Mouse (Mus musculus) testis, adult 2 months (tissue): ENCODE data around the gene Mfsd4b3. TPM values are rescaled to one million over a fixed set of nuclear protein-coding genes. Genes with fewer than 3 reads are reported as not detected.
A peak's percentile ranks its signal among the peaks of the same experiment; 100 is the strongest.
"Not testable (repeated sequence)": the region's sequence is repeated elsewhere in the genome, so short reads cannot be mapped to it uniquely, and the experiment has no call there.

Experiments
- H3K27ac ChIP-seq: fragments of 200-500 bp; 2 replicates; pipeline ENCODE4 v1.5.1; 2012; ENCODE audit warnings: low read depth, low read length; ENCODE audit not compliant: control insufficient read depth, insufficient read depth
- H3K27me3 ChIP-seq: fragments of 200-500 bp; 2 replicates; pipeline ENCODE4 v1.6.1; 2012; ENCODE audit warnings: mild to moderate bottlenecking, low read length, moderate library complexity; ENCODE audit not compliant: control insufficient read depth, insufficient read depth
- H3K36me3 ChIP-seq: fragments of 200-500 bp; 2 replicates; pipeline ENCODE4 v1.6.1; 2012; ENCODE audit warnings: mild to moderate bottlenecking, low read length; ENCODE audit not compliant: control insufficient read depth, insufficient read depth
- H3K4me1 ChIP-seq: fragments of 200-500 bp; 2 replicates; pipeline ENCODE4 v1.6.1; 2012; ENCODE audit warnings: low read length; ENCODE audit not compliant: control insufficient read depth, insufficient read depth
- H3K4me3 ChIP-seq: fragments of 200-500 bp; 2 replicates; pipeline ENCODE4 v1.5.1; 2012; ENCODE audit warnings: low read depth, mild to moderate bottlenecking, low read length, moderate library complexity, mixed read lengths; ENCODE audit not compliant: control insufficient read depth
- CTCF ChIP-seq: fragments of 200-500 bp; IDR thresholded peaks from 2 replicates; pipeline ENCODE4 v1.5.1; 2012; ENCODE audit warnings: low read depth, mild to moderate bottlenecking, inconsistent platforms, low read length, moderate library complexity; ENCODE audit not compliant: control insufficient read depth, insufficient read depth, insufficient replicate concordance
- POLR2A ChIP-seq: fragments of 200-500 bp; IDR thresholded peaks from 2 replicates; pipeline ENCODE4 v1.6.1; 2012; ENCODE audit warnings: low read depth, mild to moderate bottlenecking, inconsistent platforms, low read length, moderate library complexity; ENCODE audit not compliant: control insufficient read depth
- polyA plus RNA-seq: library from polyadenylated mRNA; depleted of rRNA; stranded (reverse); fragments of >200 nt; gene quantifications from 2 replicates; pipeline ENCODE4 v1.2.3, GENCODE M21; 2012

Mfsd4b3 gene
- polyA plus RNA-seq, 1 experiment, result 0.06 TPM

- no peak overlapping the region for H3K4me3 ChIP-seq
- TF ChIP-seq POLR2A, result no peak
- no peak for TF ChIP-seq CTCF
- H3K4me1 ChIP-seq, result peaks cover 11% of the 10 kb centered on the region
- H3K27me3 ChIP-seq, result no peaks in the 10 kb centered on the region
- no peaks in the 10 kb centered on the region for H3K36me3 ChIP-seq
- no peak overlapping the region for H3K27ac ChIP-seq
Measured at GRCm38 (mm10) chr10:39958266-39958665, 1.7 kb downstream of the Mfsd4b3 start.

GRCm38 (mm10) chr10:39956340-39956878 lies 3.5 kb downstream of the Mfsd4b3 start:
- H3K27ac ChIP-seq, result no peak overlapping the region
- TF ChIP-seq CTCF (no peak), POLR2A (no peak)
- H3K4me3 ChIP-seq, result no peak overlapping the region
- no peaks in the 10 kb centered on the region for H3K27me3 ChIP-seq
- no peaks in the 10 kb centered on the region for H3K36me3 ChIP-seq
- H3K4me1 ChIP-seq, result peaks cover 11% of the 10 kb centered on the region

DNA sequence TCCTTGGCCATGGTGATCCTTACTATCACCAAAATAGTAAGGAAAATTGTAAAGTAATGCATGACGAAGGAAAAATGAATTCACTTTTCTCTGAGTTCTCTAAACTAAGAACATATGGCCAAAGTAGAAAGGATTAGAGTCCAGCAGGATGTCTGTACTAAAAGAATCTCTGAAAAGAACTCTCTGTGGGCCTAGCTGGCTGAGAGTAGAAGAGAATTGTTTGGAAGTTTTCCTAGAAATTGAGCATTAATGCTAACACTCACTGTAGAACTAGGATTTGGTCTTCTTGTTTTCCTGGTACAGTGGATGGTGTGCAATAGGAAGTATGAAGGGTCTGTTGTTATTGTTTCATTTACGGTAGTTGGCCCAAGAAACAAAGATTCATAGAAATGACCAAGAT lies 4.8 kb downstream of the Mfsd4b3 start:
- no peaks in the 10 kb centered on the region for H3K36me3 ChIP-seq
- peaks cover 7% of the 10 kb centered on the region for H3K4me1 ChIP-seq
- no peak overlapping the region for H3K27ac ChIP-seq
- TF ChIP-seq POLR2A, result no peak
- no peaks in the 10 kb centered on the region for H3K27me3 ChIP-seq
- H3K4me3 ChIP-seq, result no peak overlapping the region

DNA sequence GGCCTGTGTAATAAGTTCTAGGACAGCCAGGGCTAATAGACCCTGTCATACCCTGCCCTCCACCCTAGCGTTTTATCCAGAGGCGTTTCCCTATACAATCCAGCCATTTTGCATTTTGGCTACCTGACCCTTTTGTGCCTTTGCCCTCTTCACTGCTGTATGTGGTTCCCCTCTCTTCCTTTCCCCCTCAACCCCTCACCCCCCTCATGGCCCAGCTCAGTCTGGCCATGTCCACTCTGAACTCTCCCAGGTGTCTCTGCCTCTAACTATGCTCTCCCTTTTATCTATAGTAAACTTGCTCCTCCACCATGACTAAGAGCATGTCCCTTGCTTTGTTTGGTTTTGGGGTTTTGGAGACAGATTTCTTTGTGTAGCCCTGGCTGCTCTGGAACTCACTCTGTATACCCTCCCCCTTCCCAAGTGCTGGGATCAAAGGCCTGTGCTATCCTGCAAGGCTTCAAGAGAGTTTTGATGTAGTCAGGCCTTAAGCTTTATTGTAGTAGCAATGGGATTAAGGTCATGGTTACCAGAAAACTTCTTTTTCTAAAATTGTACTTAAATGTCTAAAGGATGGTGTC lies 10.5 kb downstream of the Mfsd4b3 start:
- Histone ChIP-seq H3K4me3 (no peak overlapping the region), H3K27me3 (no peaks in the 10 kb centered on the region), H3K4me1 (peaks cover 3% of the 10 kb centered on the region; the same call in 1 of the 2 replicates), H3K36me3 (no peaks in the 10 kb centered on the region), H3K27ac (no peak overlapping the region)
- TF ChIP-seq CTCF (no peak), POLR2A (no peak)

- not testable (repeated sequence) for H3K36me3 ChIP-seq, H3K27ac ChIP-seq, H3K4me1 ChIP-seq, H3K4me3 ChIP-seq, H3K27me3 ChIP-seq
Measured at GRCm38 (mm10) chr10:39947195-39947594, 12.8 kb downstream of the Mfsd4b3 start.

- no peaks in the 10 kb centered on the region for H3K36me3 ChIP-seq
Measured at GRCm38 (mm10) chr10:39936553-39936952, 23.4 kb downstream of the Mfsd4b3 start.

DNA sequence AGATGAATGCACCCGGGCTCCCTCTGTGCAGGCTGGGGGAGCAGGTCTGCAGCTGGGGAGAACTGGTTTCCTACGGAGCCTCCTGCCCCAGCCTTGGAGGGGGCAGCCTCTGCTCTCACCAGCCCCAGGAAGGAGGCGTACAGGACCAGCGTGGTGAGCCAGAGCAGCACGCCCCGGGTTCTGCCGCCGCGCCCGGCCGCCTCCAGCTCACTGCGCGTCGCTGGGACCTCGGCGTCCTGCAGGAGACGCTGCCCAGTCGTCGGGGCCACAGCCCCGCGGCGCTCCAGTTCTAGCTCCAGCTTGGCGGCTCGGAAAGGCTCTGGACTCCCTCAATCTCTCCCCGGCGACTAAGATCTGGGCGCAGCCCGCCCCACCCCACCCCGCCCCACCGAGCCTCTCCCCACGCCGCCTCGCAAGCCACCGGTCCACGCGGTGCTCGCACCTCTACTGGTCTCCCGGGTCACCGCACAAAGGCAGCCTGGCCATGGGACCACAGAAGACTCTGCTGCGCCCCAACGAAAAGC lies 33.3 kb downstream of the Mfsd4b3 start, which contains the start of gene Mfsd4b2:
TSS of gene Mfsd4b2 (minus strand) at position 308 of the 524 bp plus-strand sequence.
- Histone ChIP-seq H3K4me3 (peak within 1 kb of the TSS; percentile 70), H3K4me1 (peaks cover 8% of the 10 kb centered on the region), H3K27ac (no peak within 1 kb of the TSS), H3K27me3 (peaks cover 6% of the 10 kb centered on the region; the same call in 1 of the 2 replicates), H3K36me3 (no peaks in the 10 kb centered on the region)
- TF ChIP-seq POLR2A (no peak), CTCF (no peak)

More at GRCm38 (mm10) chr10:39936553-39936952, 23.4 kb downstream of the Mfsd4b3 start:
- H3K27me3 ChIP-seq, result no peaks in the 10 kb centered on the region
- H3K27ac ChIP-seq, result no peak overlapping the region
- TF ChIP-seq POLR2A (no peak), CTCF (no peak)
- H3K4me1 ChIP-seq, result no peaks in the 10 kb centered on the region
- H3K4me3 ChIP-seq, result no peak overlapping the region

- H3K27ac ChIP-seq, H3K4me1 ChIP-seq, H3K36me3 ChIP-seq, H3K27me3 ChIP-seq, H3K4me3 ChIP-seq: not testable (repeated sequence)
Measured at GRCm38 (mm10) chr10:39924556-39924955, 35.4 kb downstream of the Mfsd4b3 start.
